Mouse (Mus musculus): ENCODE results near the gene Olfr1163.
"Not testable (repeated sequence)": the region's sequence is repeated elsewhere in the genome, so short reads cannot be mapped to it uniquely, and the experiment has no call there.

The Olfr1163 gene

GRCm38 (mm10) chr2:88071730-88072129, at the start of gene Olfr1163:
Olfr1163 (minus strand) TSS chr2:88071830.
- no peak for DNase-seq (ENCODE audit: low spot score in 2 of 2)

GRCm38 (mm10) chr2:88093866-88094265, 22.2 kb upstream of the Olfr1163 start, which contains the start of gene Olfr1164:
Olfr1164 (minus strand) TSS chr2:88093966.
- DNase-seq (ENCODE audit: low spot score in 2 of 2), result no peak

GRCm38 (mm10) chr2:88063587-88063986, 8.0 kb downstream of the Olfr1163 start:
- no peak for DNase-seq (ENCODE audit: low spot score in 2 of 2)

- no peak for DNase-seq (ENCODE audit: low spot score in 2 of 2)
These were observed 20.6 kb downstream of the Olfr1163 start, which contains the start of gene Olfr1162 for GRCm38 (mm10) chr2:88051029-88051428. Olfr1162 (minus strand) TSS chr2:88051129.

GRCm38 (mm10) chr2:88037599-88037998, 34.0 kb downstream of the Olfr1163 start, which contains the start of gene Olfr73:
Olfr73 (minus strand) TSS chr2:88037699.
- no peak for DNase-seq (ENCODE audit: low spot score in 2 of 2)

- DNase-seq (ENCODE audit: low spot score in 2 of 2), result not testable (repeated sequence)
These were observed 49.2 kb downstream of the Olfr1163 start, which contains the start of gene Olfr1161 for GRCm38 (mm10) chr2:88022474-88022873. Olfr1161 (plus strand) TSS chr2:88022774.

All from urinary bladder, adult 18-20 months (tissue).